8 mouse cellular contexts compared by ENCODE assay signal in genomic region chr8:85603203-85603895, GRCm38 (mm10). TPM values are rescaled to one million over a fixed set of nuclear protein-coding genes. Genes with fewer than 3 reads are reported as not detected.
DNase-seq lines count a peak whose midpoint lies in the region; ATAC-seq and TF ChIP-seq lines count a peak whose summit lies in the region.

No protein-coding gene starts in this region.

- no peak for TF ChIP-seq POLR2A in liver, adult 2 months (IDR thresholded peaks at IDR 0.05; ENCODE audit: extremely low read depth, insufficient read depth, low read length)

- no peak overlapping the region for H3K4me2 ChIP-seq in kidney, embryonic 15.5 days

- H3K4me3 ChIP-seq in gastrocnemius, adult 2 months = no peak overlapping the region
- no peak overlapping the region for H3K4me3 ChIP-seq in kidney, embryonic 15.5 days (replicated peaks)
- H3K4me3 ChIP-seq in liver, adult 2 months (ENCODE audit: insufficient read depth, low read depth, low read length) = no peak overlapping the region

- 0 out of 2 replicates have a peak, but pooled peaks have one; percentile 2 for ATAC-seq in kidney, embryonic 15.5 days (replicated peaks; ENCODE audit: low FRiP score)

- WGBS in kidney, embryonic 15.5 days = 33% methylated on average over 8 of the region's 8 CpGs
- 17% methylated on average over 8 of the region's 8 CpGs for WGBS in liver, adult 2 months

- no peak overlapping the region for H3K27ac ChIP-seq in gastrocnemius, adult 2 months
- H3K27ac ChIP-seq in kidney, embryonic 15.5 days = no peak overlapping the region
- H3K27ac ChIP-seq in liver, adult 2 months (replicated peaks; ENCODE audit: insufficient read depth, low read depth, low read length) = peak overlapping the region; percentile 64

- H3K36me3 ChIP-seq in kidney, embryonic 15.5 days = no peaks in the 10 kb centered on the region
- no peaks in the 10 kb centered on the region for H3K36me3 ChIP-seq in liver, adult 2 months (ENCODE audit: control insufficient read depth, insufficient read depth, low read length)

- intact Hi-C loops in gastrocnemius, adult 2 months (cut with DNase I) = loop anchor here (1.0 to 5.0 kb wide), 2 partner anchors 62 to 146 kb away; no protein-coding TSS in a partner anchor

- H3K27me3 ChIP-seq in kidney, embryonic 15.5 days = no peaks in the 10 kb centered on the region
- H3K27me3 ChIP-seq in liver, adult 2 months (ENCODE audit: control insufficient read depth, insufficient read depth, low read length) = no peaks in the 10 kb centered on the region

- peak; percentile 66 for TF ChIP-seq CTCF in gastrocnemius, adult 2 months (IDR thresholded peaks at IDR 0.05)
- peak; percentile 62 for TF ChIP-seq CTCF in liver, adult 2 months (IDR thresholded peaks at IDR 0.05; ENCODE audit: low read depth, low read length)

- no peak overlapping the region for H3K9ac ChIP-seq in kidney, embryonic 15.5 days
- peak overlapping the region; percentile 5; the same call in 1 of the 2 replicates for H3K9ac ChIP-seq in liver, adult 2 months (ENCODE audit: low read depth, low read length)

- H3K9me3 ChIP-seq in kidney, embryonic 15.5 days (replicated peaks) = no peaks in the 10 kb centered on the region

- no peaks in the 10 kb centered on the region for H3K79me2 ChIP-seq in liver, adult 2 months (ENCODE audit: control insufficient read depth, insufficient read depth, low read length)

- peak; percentile 73 for DNase-seq in CD4-positive, CD25-positive, alpha-beta regulatory T cell, adult 2 months (ENCODE audit: low read depth, low spot score)
- DNase-seq in NIH3T3 (ENCODE audit: low read depth) = peak; percentile 76
- DNase-seq in cerebellum, postnatal 10 days = peak; percentile 86 to 87
- DNase-seq in gastrocnemius, adult 2 months = peak; percentile 56
- peak; percentile 68 for DNase-seq in liver, adult 2 months (ENCODE audit: extremely low read depth, low read depth, low spot score)
- DNase-seq in retina, postnatal 1 day = peak; percentile 71
- DNase-seq in spleen, postnatal 36 days (ENCODE audit: low spot score in 2 of 2) = no peak

- no peaks in the 10 kb centered on the region for H3K4me1 ChIP-seq in kidney, embryonic 15.5 days
- H3K4me1 ChIP-seq in liver, adult 2 months (ENCODE audit: control insufficient read depth, insufficient read depth, low read length) = peaks cover 12% of the 10 kb centered on the region

RNA-seq across cellular contexts. Expression of gene Dnaja2, which starts 48.2 kb away (rescaled TPM):
- 100 to 1,000 TPM; 204 to 232 TPM for total RNA-seq in gastrocnemius, adult 2 months (2021)
- 166 and 169 TPM in 2 replicates for polyA plus RNA-seq in kidney, embryonic 15.5 days (2015; fragmentation: Nextera tagmentation; extraction: Ambion mirVana)
- 53.1 and 65.8 TPM in 2 replicates for total RNA-seq in liver, adult 2 months (2014; rRNA removed)
- 10.4 and 15.3 TPM in 2 replicates for polyA plus RNA-seq in liver, adult 2 months (2012; rRNA removed)

Comparison
In these comparisons a context has a peak if more than half of its experiments do, and no peak if none do; other contexts are left out.
1. DNase-seq: peak in CD4-positive, CD25-positive, alpha-beta regulatory T cell, adult 2 months (single experiment), NIH3T3 (single experiment), cerebellum, postnatal 10 days (2 of 2), gastrocnemius, adult 2 months (single experiment), liver, adult 2 months (single experiment) and retina, postnatal 1 day (single experiment); none in spleen, postnatal 36 days (0 of 2).